Mouse (Mus musculus) spleen, adult 12 weeks (tissue): Measurements from ENCODE around the gene Psmd5.
A peak's percentile ranks its signal among the peaks of the same experiment; 100 is the strongest.
"Not testable (repeated sequence)": the region's sequence is repeated elsewhere in the genome, so short reads cannot be mapped to it uniquely, and the experiment has no call there.

Source experiments
- DNase-seq: peaks from one replicate; pipeline ENCODE4 v3.0.0; 2022; ENCODE audit warnings: low spot score

Psmd5 gene

GRCm38 (mm10) chr2:34826460-34827231, 48.1 kb downstream of the Psmd5 start:
- DNase-seq, result no peak

GRCm38 (mm10) chr2:34825827-34826459, 48.8 kb downstream of the Psmd5 start, which contains the start of gene Fbxw2:
Gene Fbxw2 (minus strand): TSS chr2:34826311.
- DNase-seq, result peak; percentile 84

- no peak for DNase-seq
Measured at GRCm38 (mm10) chr2:34818492-34818891, 56.3 kb downstream of the Psmd5 start.

- DNase-seq, result not testable (repeated sequence)
Measured at GRCm38 (mm10) chr2:34815893-34816292, 58.9 kb downstream of the Psmd5 start.

- no peak for DNase-seq
Measured at GRCm38 (mm10) chr2:34812706-34813105, 62.1 kb downstream of the Psmd5 start.

- DNase-seq, result no peak
Measured at GRCm38 (mm10) chr2:34810775-34811174, 64.0 kb downstream of the Psmd5 start.

GRCm38 (mm10) chr2:34809568-34809967, 65.2 kb downstream of the Psmd5 start:
- DNase-seq, result no peak

GRCm38 (mm10) chr2:34808057-34808456, 66.7 kb downstream of the Psmd5 start:
- DNase-seq, result no peak

GRCm38 (mm10) chr2:34805364-34805950, 69.3 kb downstream of the Psmd5 start:
- no peak for DNase-seq

GRCm38 (mm10) chr2:34804815-34805214, 70.0 kb downstream of the Psmd5 start:
- no peak for DNase-seq

- DNase-seq, result no peak
Measured at GRCm38 (mm10) chr2:34804172-34804571, 70.6 kb downstream of the Psmd5 start.

- DNase-seq, result no peak
Measured at GRCm38 (mm10) chr2:34803746-34804145, 71.0 kb downstream of the Psmd5 start.

GRCm38 (mm10) chr2:34802565-34803245, 72.1 kb downstream of the Psmd5 start:
- DNase-seq, result not testable (repeated sequence)

- DNase-seq, result peak; percentile 92
Measured at GRCm38 (mm10) chr2:34801516-34802482, 73.0 kb downstream of the Psmd5 start.

GRCm38 (mm10) chr2:34800371-34800770, 74.4 kb downstream of the Psmd5 start:
- no peak for DNase-seq
